Mouse (Mus musculus): Measurements from ENCODE around the gene Cfap74. TPM values are rescaled to one million over a fixed set of nuclear protein-coding genes. Genes with fewer than 3 reads are reported as not detected.

The Cfap74 gene
- total RNA-seq (2018; cell fraction: chromatin; rRNA removed): 1 to 10 TPM in 13 of 26 experiments, under 1 TPM in 11, not detected in 2; 0.40 to 2.1 (median 1.0) TPM
- total RNA-seq (2018; cell fraction: cytosol; rRNA removed): under 1 TPM in 23 of 26 experiments, not detected in 3; 0.03 to 0.20 (median 0.09) TPM
- total RNA-seq (2018; cell fraction: nucleus; rRNA removed): 1 to 10 TPM in 4 of 26 experiments, under 1 TPM in 21, not detected in 1; 0.17 to 1.9 (median 0.62) TPM
- 0.14 to 0.26 TPM in 2 of 3 replicates, not detected in the other for polyA plus RNA-seq (2018)

DNA sequence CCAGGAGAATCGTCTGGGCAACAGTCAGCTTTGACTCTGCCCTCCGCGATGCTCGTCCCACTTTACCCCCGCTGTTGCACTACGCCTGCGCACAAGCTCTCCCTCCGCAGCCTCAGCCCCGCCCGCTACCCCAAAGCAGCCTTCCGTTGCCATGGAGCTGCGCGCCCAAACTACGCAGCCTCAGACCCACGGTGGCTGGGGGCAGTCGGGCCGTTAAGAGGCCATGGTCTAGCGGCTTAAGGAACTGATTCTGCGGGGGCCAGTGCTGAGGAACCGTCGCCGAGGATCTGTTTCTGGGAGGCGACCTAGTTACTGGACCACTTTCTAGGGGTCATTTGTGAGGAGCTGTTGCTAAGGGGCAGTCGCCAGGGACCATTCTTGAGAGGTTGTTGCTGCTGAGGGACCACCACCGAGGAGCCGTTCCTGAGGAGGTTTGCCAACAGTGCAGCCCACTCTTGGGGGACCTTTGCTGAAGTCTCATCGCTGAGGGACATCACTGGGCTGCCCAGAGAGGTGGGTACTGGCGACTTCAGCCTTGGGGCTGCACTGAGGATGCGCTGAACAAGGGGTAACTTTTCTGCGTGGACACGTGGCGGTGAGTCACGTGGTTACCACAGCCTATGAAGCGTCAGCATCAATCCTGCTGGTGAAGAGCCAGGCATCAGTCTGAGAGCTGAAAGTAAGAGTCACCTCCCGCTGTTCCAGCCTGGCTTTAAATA lies at the start of gene Cfap74:
Cfap74 (plus strand) TSS at position 133 of the 719 bp plus-strand sequence.
- H3K36me3 ChIP-seq (ENCODE audit: inconsistent target): no peaks in the 10 kb centered on the region
- no peaks in the 10 kb centered on the region for H3K79me2 ChIP-seq (ENCODE audit: inconsistent target)
- no peak within 1 kb of the TSS for H3K27ac ChIP-seq
- WGBS (ENCODE audit: missing documents): 4% methylated on average over 35 of the region's 35 CpGs
- H3K4me3 ChIP-seq (ENCODE audit: inconsistent target): no peak within 1 kb of the TSS

DNA sequence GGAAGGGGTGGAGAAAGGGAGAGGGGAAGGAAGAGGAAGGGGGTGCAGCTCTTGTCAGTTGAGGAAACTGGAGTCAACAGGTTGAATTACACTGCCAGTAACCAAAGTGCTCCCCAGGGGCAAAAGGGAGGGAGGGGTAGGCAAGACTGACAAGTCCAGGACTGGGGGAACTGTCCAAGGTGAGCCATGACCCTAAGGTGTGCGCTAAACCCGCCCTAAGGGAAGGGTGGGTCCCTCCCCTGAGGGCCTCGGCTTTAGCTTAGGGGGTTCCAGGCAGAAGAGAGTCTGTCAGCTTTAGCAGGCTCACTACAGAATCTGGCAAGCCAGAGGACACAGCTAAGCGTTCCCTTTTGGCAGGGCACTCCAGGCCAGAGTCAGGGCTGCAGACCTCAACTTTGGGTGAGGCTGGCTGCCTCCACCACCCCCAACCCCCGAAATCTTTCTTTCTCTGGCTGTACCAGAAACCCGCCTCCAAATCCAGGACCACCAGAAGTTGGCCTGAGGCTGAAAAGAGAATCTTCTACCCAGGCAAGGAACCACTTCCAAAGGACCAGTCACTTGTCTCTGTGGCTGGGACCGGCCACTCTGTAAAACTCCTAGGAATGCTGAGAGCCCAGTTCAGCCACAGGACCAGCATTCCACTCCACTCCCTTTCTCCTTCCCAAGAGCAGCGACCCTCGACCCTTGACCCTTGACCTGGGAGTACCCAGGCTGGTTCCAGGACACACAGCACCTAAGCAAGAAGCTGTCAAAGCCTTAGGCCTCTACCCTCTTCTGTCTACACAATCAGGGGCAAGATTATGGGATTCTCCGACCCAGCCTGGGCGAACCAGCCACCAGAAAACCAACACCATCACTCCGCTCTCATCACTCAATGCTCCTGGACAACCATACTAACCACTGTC lies 49.2 kb upstream of the Cfap74 start:
- H3K27ac ChIP-seq: no peak overlapping the region
- no peak overlapping the region for H3K4me3 ChIP-seq (ENCODE audit: inconsistent target)
- WGBS (ENCODE audit: missing documents): 51% methylated on average over 12 of the region's 12 CpGs
- H3K36me3 ChIP-seq (ENCODE audit: inconsistent target): no peaks in the 10 kb centered on the region
- no peaks in the 10 kb centered on the region for H3K79me2 ChIP-seq (ENCODE audit: inconsistent target)

DNA sequence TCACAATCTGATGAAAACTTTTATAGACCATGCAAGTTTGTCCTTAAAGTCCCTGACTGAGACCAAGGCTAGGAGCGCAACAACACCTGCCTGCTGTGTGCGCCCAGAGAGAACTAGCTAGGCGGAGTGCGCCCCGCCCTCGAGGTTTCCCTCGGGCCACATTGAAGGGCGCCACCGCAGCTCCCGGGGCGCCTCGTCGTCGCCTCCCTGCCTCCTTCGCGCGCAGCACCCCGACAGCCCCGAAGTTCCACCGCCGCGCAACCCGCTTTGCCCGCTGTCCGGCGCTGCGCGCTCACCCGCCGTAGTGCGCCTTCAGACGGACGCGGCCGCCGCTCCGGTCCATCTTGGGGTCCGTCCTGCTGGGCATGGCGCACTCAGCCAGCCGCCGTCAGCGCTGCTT lies 48.1 kb upstream of the Cfap74 start:
- no peak overlapping the region for H3K4me3 ChIP-seq (ENCODE audit: inconsistent target)
- no peak overlapping the region for H3K27ac ChIP-seq
- no peaks in the 10 kb centered on the region for H3K36me3 ChIP-seq (ENCODE audit: inconsistent target)
- WGBS (ENCODE audit: missing documents): 6% methylated on average over 41 of the region's 42 CpGs
- H3K79me2 ChIP-seq (ENCODE audit: inconsistent target): no peaks in the 10 kb centered on the region

DNA sequence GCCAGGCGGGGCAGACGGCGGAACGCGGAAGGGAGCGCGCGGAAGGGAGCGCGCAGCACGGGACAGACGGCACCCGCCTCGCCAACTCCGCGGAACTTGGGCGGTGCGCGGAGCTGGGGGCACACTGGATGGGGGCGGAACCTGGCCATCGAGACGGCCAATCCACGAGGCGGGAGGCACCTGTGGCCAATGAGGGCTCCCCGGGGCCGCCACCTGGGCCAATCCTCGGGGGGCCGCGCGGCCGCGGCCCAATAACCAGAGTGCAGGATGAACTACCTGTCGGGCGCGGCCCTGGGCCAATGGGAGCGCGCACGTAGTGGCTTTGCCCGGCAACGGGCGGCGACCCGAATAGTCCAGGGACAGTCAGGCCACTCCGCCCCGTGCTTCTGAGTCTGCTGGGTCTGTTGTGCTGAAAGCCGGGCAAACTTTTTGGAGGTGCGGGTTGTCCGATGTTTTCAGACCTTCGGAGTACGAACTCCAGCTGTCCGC lies 47.6 kb upstream of the Cfap74 start, which contains the start of gene Prkcz:
Prkcz (minus strand) TSS at position 59 of the 489 bp plus-strand sequence.
- Histone ChIP-seq H3K79me2 (ENCODE audit: inconsistent target) (no peaks in the 10 kb centered on the region), H3K27ac (no peak within 1 kb of the TSS), H3K36me3 (ENCODE audit: inconsistent target) (no peaks in the 10 kb centered on the region), H3K4me3 (ENCODE audit: inconsistent target) (no peak within 1 kb of the TSS)
- WGBS (ENCODE audit: missing documents): 2% methylated on average over 51 of the region's 51 CpGs

DNA sequence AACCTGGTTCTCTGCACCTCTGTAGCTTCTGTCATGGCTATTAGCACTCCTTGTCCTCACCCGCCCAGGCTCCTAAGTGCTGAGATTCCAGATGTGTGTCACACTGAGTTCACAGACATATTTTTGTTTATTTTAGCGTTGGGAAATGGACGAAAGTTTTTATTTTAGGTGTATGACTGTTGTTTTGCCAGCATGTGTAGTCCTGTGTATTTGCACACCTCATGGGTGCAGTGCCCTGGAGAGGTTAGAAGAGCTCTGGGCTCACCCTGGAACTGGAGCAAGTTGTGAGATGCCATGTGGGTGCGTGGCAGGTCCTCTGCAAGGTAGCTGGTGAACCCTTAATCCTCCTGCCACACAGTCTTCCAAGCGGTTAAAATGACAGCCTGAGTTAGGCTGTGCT lies 46.5 kb upstream of the Cfap74 start:
- H3K4me3 ChIP-seq (ENCODE audit: inconsistent target): no peak overlapping the region
- 44% methylated on average over 5 of the region's 5 CpGs for WGBS (ENCODE audit: missing documents)
- no peaks in the 10 kb centered on the region for H3K79me2 ChIP-seq (ENCODE audit: inconsistent target)
- H3K27ac ChIP-seq: no peak overlapping the region
- H3K36me3 ChIP-seq (ENCODE audit: inconsistent target): no peaks in the 10 kb centered on the region

DNA sequence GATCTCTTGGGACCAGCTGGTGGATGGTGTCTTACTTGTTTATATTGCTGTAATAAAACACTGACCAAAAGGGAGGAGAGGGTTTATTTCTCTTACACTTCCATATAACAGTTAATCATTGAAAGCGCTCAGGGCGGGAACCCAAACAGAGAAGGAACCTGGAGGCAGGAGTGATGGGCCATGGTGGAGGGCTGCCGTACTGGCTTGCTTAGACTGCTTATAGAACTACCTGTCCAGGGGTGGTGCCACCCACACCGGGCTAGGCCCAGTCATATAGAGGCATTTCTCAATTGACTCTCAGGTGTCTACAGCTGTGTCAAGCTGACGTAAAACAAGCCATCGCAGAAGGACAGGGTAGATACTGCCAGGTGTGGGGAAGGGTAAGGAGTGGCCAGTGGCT lies 42.2 kb upstream of the Cfap74 start:
- Histone ChIP-seq H3K4me3 (ENCODE audit: inconsistent target) (no peak overlapping the region), H3K36me3 (ENCODE audit: inconsistent target) (no peaks in the 10 kb centered on the region), H3K27ac (no peak overlapping the region), H3K79me2 (ENCODE audit: inconsistent target) (no peaks in the 10 kb centered on the region)
- 77% methylated on average over 6 of the region's 6 CpGs for WGBS (ENCODE audit: missing documents)

DNA sequence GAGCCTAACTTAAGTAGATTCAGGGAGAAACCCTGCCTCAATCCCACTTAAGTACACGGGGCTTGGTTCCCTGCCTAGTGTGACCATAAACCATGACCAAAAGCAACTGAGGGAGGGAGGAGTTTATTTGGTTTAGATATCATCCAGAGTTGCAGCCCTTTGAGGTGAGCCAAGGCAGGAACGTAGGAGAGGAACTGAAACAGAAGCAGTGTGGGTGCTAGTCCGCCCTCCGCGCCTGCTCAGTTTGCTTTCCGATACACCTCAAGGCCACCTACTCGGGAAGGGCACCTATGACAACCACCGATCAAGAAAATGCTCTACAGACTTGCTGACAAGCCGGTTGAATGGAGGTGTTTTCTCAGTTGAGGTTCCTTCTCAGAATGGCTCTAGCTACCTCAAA lies 41.3 kb upstream of the Cfap74 start:
- no peaks in the 10 kb centered on the region for H3K79me2 ChIP-seq (ENCODE audit: inconsistent target)
- no peak overlapping the region for H3K27ac ChIP-seq
- WGBS (ENCODE audit: missing documents): 77% methylated on average over 9 of the region's 9 CpGs
- H3K36me3 ChIP-seq (ENCODE audit: inconsistent target): no peaks in the 10 kb centered on the region
- no peak overlapping the region for H3K4me3 ChIP-seq (ENCODE audit: inconsistent target)

DNA sequence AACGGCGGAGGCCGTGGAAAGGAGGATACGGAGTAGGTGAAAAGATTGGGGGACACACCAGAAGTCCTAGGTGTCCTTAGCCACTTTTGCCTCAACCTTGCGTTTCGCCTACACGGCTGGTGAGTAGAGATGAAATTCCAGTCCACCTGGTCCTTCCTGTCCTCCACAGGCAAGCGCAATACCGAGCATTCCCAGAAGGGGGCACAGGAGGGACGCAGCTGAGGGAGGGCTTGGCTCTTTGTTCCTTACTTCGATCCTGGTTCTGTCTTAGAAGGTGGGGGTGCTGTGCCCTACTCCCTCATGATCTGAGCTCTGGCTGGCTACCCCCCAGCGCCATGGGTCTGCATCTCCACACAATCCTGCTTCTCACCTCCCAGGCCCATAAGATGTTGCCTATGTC lies 40.3 kb upstream of the Cfap74 start:
- Histone ChIP-seq H3K79me2 (ENCODE audit: inconsistent target) (no peaks in the 10 kb centered on the region), H3K27ac (no peak overlapping the region), H3K36me3 (ENCODE audit: inconsistent target) (no peaks in the 10 kb centered on the region), H3K4me3 (ENCODE audit: inconsistent target) (no peak overlapping the region)
- 42% methylated on average over 12 of the region's 12 CpGs for WGBS (ENCODE audit: missing documents)

DNA sequence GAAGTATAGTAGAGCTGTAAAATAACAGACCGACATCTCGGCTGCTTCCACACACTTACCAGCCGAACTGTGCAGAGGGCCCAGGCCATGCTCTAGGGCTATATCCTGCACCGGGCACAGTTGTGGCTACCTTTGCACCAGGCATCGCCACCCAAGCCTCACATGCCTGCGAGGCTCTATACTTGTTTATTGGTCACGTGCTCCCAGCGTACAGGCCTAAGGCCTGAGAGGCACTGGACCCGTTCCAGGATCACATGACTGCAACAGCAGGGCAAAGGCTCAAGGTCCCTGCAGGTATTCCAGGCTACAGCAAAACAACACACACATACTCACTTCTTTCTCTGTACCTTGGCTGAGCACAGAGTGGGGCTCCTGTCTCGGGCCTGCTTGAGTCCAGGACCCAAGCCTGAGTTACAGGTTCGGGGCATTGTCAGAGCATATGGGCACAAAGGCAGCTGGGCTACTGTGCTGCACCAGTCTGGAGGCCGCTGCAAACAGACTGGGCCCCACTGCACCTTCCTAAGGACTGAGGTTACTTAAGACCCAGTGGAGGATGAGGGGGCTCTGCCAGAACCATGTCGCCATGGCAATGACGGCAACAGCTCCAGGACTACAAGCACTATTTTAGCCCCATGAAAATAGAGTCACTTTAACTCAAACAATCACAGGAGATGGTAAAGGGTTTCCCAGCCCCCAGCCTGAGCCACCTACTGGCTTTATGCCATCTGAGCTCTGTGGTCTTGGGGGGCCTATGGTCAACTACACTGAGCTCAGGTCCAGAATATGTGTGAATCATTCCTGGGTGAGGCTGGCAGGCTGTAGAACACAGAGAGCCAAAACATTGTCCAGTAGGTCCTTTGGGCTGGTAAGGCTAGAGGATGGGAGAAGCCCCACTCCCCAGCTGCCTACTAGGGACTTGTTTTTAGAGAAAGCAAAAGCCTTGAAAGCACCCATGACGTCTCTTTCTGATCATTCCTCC lies 38.0 kb upstream of the Cfap74 start:
- Histone ChIP-seq H3K79me2 (ENCODE audit: inconsistent target) (no peaks in the 10 kb centered on the region), H3K27ac (no peak overlapping the region), H3K4me3 (ENCODE audit: inconsistent target) (no peak overlapping the region), H3K36me3 (ENCODE audit: inconsistent target) (no peaks in the 10 kb centered on the region)
- 91% methylated on average over 15 of the region's 15 CpGs for WGBS (ENCODE audit: missing documents)

DNA sequence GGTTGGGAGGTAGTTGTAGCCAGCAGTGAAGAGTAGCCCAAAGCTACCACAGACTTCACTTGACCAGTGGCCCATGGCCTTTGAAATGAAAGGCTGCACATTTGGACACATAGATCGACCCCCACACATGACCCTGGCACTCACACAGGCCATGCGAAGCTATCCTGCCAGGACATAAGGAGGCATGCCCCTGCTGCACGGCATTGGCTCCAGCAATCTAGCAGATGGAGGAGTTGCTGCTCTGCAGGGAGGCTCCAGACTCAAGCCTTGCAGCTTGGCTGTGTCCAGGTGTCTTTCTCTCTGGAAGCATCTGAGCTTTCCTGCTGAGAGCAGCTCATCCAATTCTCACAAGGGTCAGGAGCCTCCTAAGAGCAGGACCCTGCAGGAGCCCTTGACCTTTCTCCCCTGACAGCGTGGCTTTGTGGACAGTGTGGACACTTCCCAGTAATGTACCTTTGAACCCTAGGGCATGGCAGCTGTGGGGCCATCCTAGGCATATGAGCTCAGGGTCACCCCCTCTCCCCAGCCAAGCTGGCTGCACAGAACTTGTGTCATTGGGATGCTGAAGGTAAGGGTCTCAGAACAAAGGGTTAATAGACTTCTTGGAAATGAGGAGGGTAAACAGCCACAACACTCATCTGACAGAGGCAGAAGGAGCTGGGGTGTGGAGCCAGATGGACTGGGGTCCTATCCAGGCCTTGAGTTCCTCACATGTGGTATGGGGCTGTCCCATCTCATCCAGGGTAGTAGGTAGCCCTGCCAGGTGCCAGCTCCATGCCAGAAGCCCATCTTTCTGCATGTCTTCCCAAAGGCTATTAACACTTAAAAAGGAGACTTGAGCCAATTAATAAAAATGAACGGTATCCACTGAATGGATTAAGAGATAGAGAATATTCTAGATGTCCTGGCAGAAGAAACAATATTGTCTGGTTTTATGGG lies 36.9 kb upstream of the Cfap74 start:
- Histone ChIP-seq H3K4me3 (ENCODE audit: inconsistent target) (no peak overlapping the region), H3K36me3 (ENCODE audit: inconsistent target) (no peaks in the 10 kb centered on the region), H3K27ac (no peak overlapping the region), H3K79me2 (ENCODE audit: inconsistent target) (no peaks in the 10 kb centered on the region)
- 83% methylated on average over 5 of the region's 5 CpGs for WGBS (ENCODE audit: missing documents)

DNA sequence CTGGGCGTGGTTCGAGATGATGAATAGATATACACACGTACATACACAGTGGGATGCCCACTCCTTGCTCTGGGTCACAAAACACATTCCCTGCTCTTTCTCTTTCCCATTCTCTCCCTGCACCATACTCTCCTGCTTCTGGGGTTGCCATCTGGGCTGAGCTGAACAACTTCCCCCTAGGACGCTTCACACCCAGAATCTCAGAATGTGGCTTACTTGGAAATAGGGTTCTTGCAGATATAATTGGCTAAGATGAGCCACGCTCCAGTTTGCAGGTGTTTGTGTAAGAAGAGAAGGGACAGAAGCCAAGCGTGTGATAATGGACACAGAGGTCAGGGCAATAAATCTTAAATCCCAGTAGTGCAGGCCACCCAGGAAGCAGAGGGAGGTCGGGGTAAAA lies 27.0 kb upstream of the Cfap74 start:
- Histone ChIP-seq H3K4me3 (ENCODE audit: inconsistent target) (no peak overlapping the region), H3K27ac (no peak overlapping the region), H3K79me2 (ENCODE audit: inconsistent target) (no peaks in the 10 kb centered on the region), H3K36me3 (ENCODE audit: inconsistent target) (no peaks in the 10 kb centered on the region)
- WGBS (ENCODE audit: missing documents): 55% methylated on average over 7 of the region's 7 CpGs

DNA sequence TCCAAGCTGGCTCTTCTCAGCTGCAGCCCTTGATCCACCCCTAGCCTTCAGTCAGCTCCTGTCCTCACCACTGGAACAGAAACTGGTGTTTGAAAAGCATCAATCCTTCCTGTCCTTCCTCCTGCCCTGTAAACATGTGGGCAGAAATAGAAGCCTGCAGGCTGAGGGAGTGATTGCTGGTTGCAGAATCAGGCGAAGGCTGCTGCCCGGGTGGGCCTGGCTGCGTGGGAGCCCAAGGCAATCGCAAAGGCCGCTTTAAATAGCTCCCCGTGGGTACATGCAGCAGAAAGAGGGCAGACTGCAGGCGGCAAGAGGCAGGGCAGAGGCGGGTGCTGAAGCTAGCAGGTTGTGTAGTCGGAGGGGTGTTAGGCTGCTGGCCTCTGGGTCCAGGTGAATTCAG lies 26.2 kb upstream of the Cfap74 start:
- no peak overlapping the region for H3K27ac ChIP-seq
- no peak overlapping the region for H3K4me3 ChIP-seq (ENCODE audit: inconsistent target)
- H3K79me2 ChIP-seq (ENCODE audit: inconsistent target): no peaks in the 10 kb centered on the region
- 40% methylated on average over 9 of the region's 9 CpGs for WGBS (ENCODE audit: missing documents)
- no peaks in the 10 kb centered on the region for H3K36me3 ChIP-seq (ENCODE audit: inconsistent target)

DNA sequence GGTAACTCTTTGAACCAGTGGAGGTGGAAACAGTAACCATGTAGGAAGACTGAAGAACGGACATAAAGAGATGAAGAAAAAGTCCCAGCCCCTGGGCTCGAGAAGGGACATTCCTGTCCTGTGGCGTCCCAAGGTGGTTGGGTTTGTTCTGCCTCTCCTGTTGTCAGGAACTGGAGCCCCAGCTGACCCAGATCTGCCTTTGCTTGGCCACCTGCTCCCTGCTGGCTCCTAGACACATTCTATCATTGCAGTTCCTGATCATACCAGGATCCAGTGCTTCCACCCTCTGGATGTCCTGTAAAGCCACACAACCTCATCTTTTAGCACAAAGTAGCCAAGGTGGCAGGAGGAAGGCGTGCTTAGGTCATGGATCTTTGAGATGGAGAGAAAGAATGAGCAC lies 25.7 kb upstream of the Cfap74 start:
- H3K4me3 ChIP-seq (ENCODE audit: inconsistent target): no peak overlapping the region
- no peaks in the 10 kb centered on the region for H3K79me2 ChIP-seq (ENCODE audit: inconsistent target)
- no peaks in the 10 kb centered on the region for H3K36me3 ChIP-seq (ENCODE audit: inconsistent target)
- no peak overlapping the region for H3K27ac ChIP-seq
- WGBS (ENCODE audit: missing documents): 79% methylated on average over 4 of the region's 4 CpGs
